ENCODE assay signal across 8 mouse cellular contexts in the genomic region with DNA sequence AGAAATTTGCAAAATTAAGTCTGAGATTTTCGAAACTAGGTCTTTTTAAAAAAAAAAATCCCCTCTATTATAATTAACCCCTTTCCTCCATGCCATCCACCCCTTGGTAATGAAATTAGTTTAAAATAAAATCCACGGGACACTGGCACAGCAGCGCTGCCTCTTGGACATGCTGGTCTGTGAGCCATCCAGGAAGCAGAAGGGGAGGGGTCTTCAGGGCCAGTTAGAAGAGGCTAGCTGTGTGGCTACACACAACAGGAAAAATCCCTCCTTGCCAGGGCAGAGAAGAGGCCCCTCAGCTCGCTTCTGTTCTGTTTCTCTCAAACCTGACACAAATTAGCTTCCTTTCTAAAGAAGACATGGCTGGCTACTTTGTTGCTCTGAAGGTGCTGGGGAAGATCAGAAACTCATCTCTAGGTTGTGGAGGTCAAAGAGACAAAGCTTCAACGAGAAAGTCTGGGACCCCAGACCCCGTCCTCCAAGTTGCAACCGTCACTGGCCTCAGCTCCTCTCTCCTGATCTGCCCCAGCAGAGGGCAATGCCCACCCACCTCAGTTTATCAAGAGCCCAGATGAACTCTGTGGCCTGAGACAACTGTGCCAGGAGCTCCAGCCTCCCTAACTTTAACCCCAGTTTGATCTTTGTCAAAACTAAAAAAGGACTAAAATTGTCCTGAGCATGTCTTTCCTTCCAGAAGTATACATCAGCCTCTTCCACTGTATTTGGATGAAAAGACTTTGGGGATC.
DNase-seq lines count a peak whose midpoint lies in the region; ATAC-seq and TF ChIP-seq lines count a peak whose summit lies in the region.

No protein-coding gene starts in this region.

- WGBS in kidney, embryonic 15.5 days = 47% methylated on average over 7 of the region's 7 CpGs
- 52% methylated on average over 7 of the region's 7 CpGs for WGBS in heart, postnatal 0 days
- WGBS in liver, embryonic 13.5 days (ENCODE audit: insufficient replicate concordance) = 17% methylated on average over 7 of the region's 7 CpGs

- TF ChIP-seq POLR2A in brain, embryonic 14.5 days (IDR thresholded peaks at IDR 0.05; ENCODE audit: borderline replicate concordance, extremely low read depth, insufficient read depth, insufficient read length, poor library complexity, severe bottlenecking) = no peak

- DNase-seq in kidney, adult 8-10 months = no peak
- peak; percentile 49 for DNase-seq in brain, embryonic 14.5 days (ENCODE audit: low read depth)
- DNase-seq in heart, postnatal 0 days (ENCODE audit: low spot score) = peak; percentile 17
- DNase-seq in liver, embryonic 13.5 days = peak; percentile 62
- no peak for DNase-seq in frontal cortex, postnatal 10 days (ENCODE audit: low spot score in 2 of 2)
- no peak for DNase-seq in cerebellum, adult 11 months
- DNase-seq in thymus, postnatal 36 days = no peak

- H3K4me1 ChIP-seq in kidney, embryonic 15.5 days = peaks cover 45% of the 10 kb centered on the region
- 0 out of 2 replicates have a peak, but pooled peaks cover 8% of the 10 kb centered on the region for H3K4me1 ChIP-seq in heart, postnatal 0 days (ENCODE audit: control insufficient read depth, insufficient read depth)
- peaks cover 64% of the 10 kb centered on the region for H3K4me1 ChIP-seq in liver, embryonic 13.5 days (replicated peaks)

- ATAC-seq in kidney, embryonic 15.5 days (replicated peaks; ENCODE audit: low FRiP score) = no peak
- no peak for ATAC-seq in heart, postnatal 0 days (ENCODE audit: insufficient read depth, low read depth)
- peak; percentile 80 for ATAC-seq in liver, embryonic 13.5 days (ENCODE audit: low read depth)

- H3K27ac ChIP-seq in kidney, embryonic 15.5 days = peak overlapping the region; percentile 88
- peak overlapping the region; percentile 73 for H3K27ac ChIP-seq in heart, postnatal 0 days (ENCODE audit: low read depth)
- peak overlapping the region; percentile 98 for H3K27ac ChIP-seq in liver, embryonic 13.5 days

- TF ChIP-seq EP300 in heart, postnatal 0 days (IDR thresholded peaks at IDR 0.05; ENCODE audit: low read depth) = no peak

- H3K4me3 ChIP-seq in kidney, embryonic 15.5 days (replicated peaks) = no peak overlapping the region
- no peak overlapping the region for H3K4me3 ChIP-seq in heart, postnatal 0 days (ENCODE audit: low read depth, low read length)
- peak overlapping the region; percentile 27 for H3K4me3 ChIP-seq in liver, embryonic 13.5 days (replicated peaks)

- no peak overlapping the region for H3K9ac ChIP-seq in kidney, embryonic 15.5 days
- H3K9ac ChIP-seq in heart, postnatal 0 days (replicated peaks; ENCODE audit: low read depth, low read length) = no peak overlapping the region
- peak overlapping the region; percentile 76 for H3K9ac ChIP-seq in liver, embryonic 13.5 days

- no peaks in the 10 kb centered on the region for H3K27me3 ChIP-seq in kidney, embryonic 15.5 days
- H3K27me3 ChIP-seq in heart, postnatal 0 days (ENCODE audit: control insufficient read depth, insufficient read depth, low read length) = no peaks in the 10 kb centered on the region
- no peaks in the 10 kb centered on the region; the same call in 1 of the 2 replicates for H3K27me3 ChIP-seq in liver, embryonic 13.5 days

- H3K4me2 ChIP-seq in kidney, embryonic 15.5 days = no peak overlapping the region
- H3K4me2 ChIP-seq in heart, postnatal 0 days (ENCODE audit: low read depth, low read length) = no peak overlapping the region
- H3K4me2 ChIP-seq in liver, embryonic 13.5 days = peak overlapping the region; percentile 57

- H3K9me3 ChIP-seq in kidney, embryonic 15.5 days (replicated peaks) = no peaks in the 10 kb centered on the region
- no peaks in the 10 kb centered on the region for H3K9me3 ChIP-seq in heart, postnatal 0 days (replicated peaks; ENCODE audit: control insufficient read depth, low read length)
- H3K9me3 ChIP-seq in liver, embryonic 13.5 days (replicated peaks) = no peaks in the 10 kb centered on the region

- no peaks in the 10 kb centered on the region for H3K36me3 ChIP-seq in kidney, embryonic 15.5 days
- no peaks in the 10 kb centered on the region for H3K36me3 ChIP-seq in heart, postnatal 0 days (replicated peaks; ENCODE audit: control insufficient read depth, insufficient read depth, low read length)
- H3K36me3 ChIP-seq in liver, embryonic 13.5 days = no peaks in the 10 kb centered on the region

- TF ChIP-seq CTCF in brain, embryonic 14.5 days (IDR thresholded peaks at IDR 0.05; ENCODE audit: borderline replicate concordance, extremely low read depth, insufficient read depth, insufficient read length) = peak; percentile 35; the same call in 1 of the 2 replicates
- TF ChIP-seq CTCF in heart, postnatal 0 days (IDR thresholded peaks at IDR 0.05; ENCODE audit: low read depth) = peak; percentile 53

Comparison
In these comparisons a context has a peak if more than half of its experiments do, and no peak if none do; other contexts are left out.
1. DNase-seq: peak in brain, embryonic 14.5 days (single experiment), heart, postnatal 0 days (single experiment) and liver, embryonic 13.5 days (single experiment); none in kidney, adult 8-10 months (0 of 2), frontal cortex, postnatal 10 days (0 of 2), cerebellum, adult 11 months (single experiment) and thymus, postnatal 36 days (0 of 2).
2. Peak in every context shown above with its lines, with median percentiles within 50 percentile points of each other: H3K27ac ChIP-seq.